Mouse (Mus musculus) heart, embryonic 16.5 days (tissue): Measurements from ENCODE around the gene Vmn1r165. TPM values are rescaled to one million over a fixed set of nuclear protein-coding genes. Genes with fewer than 3 reads are reported as not detected.
"Not testable (repeated sequence)": the region's sequence is repeated elsewhere in the genome, so short reads cannot be mapped to it uniquely, and the experiment has no call there.

ENCODE experiments used
- ATAC-seq: fragments of 200-750 bp; cut with Nextera tagmentation; replicated peaks from 2 replicates; pipeline ENCODE4 v1.8.0; 2017; ENCODE audit warnings: moderate number of reproducible peaks; ENCODE audit not compliant: insufficient read depth, low FRiP score; ENCODE audit errors: extremely low read depth
- H3K27ac ChIP-seq: fragments of 300-500 bp; sonication (generic); 2 replicates; pipeline ENCODE4 v1.5.1; 2014; ENCODE audit warnings: mild to moderate bottlenecking, low read length, control low read depth, moderate library complexity
- H3K27me3 ChIP-seq: fragments of 300-500 bp; sonication (generic); 2 replicates; pipeline ENCODE4 v1.6.1; 2014; ENCODE audit warnings: low read length, mixed read lengths; ENCODE audit not compliant: control insufficient read depth, insufficient read depth
- H3K36me3 ChIP-seq: fragments of 300-500 bp; sonication (generic); 2 replicates; pipeline ENCODE4 v1.6.1; 2014; ENCODE audit not compliant: control insufficient read depth, insufficient read depth
- H3K4me1 ChIP-seq: fragments of 300-500 bp; sonication (generic); 2 replicates; pipeline ENCODE4 v1.6.1; 2014; ENCODE audit warnings: low read length, mixed read lengths; ENCODE audit not compliant: control insufficient read depth, insufficient read depth
- H3K4me2 ChIP-seq: fragments of 300-500 bp; sonication (generic); 2 replicates; pipeline ENCODE4 v1.6.1; 2014; ENCODE audit warnings: low read depth, mild to moderate bottlenecking, control low read depth, low read length
- H3K4me3 ChIP-seq: fragments of 300-500 bp; sonication (generic); 2 replicates; pipeline ENCODE4 v1.5.1; 2014; ENCODE audit warnings: mild to moderate bottlenecking, control low read depth, low read length
- H3K9ac ChIP-seq: fragments of 300-500 bp; sonication (generic); 2 replicates; pipeline ENCODE4 v1.6.1; 2014; ENCODE audit warnings: low read length, control low read depth
- H3K9me3 ChIP-seq: fragments of 300-500 bp; sonication (generic); replicated peaks from 2 replicates; pipeline ENCODE4 v1.6.1; 2016; ENCODE audit warnings: low read length; ENCODE audit not compliant: control insufficient read depth
- WGBS: fragments of 180-500 bp; shearing (Covaris S2); extraction: QIAGEN DNeasy Blood & Tissue Kit; methylation state at CpG from one replicate; pipeline ENCODE4 v1.1.7; 2014; 5-methylcytosine and 5-hydroxymethylcytosine counted together
- polyA plus RNA-seq: library from polyadenylated mRNA; unstranded; fragments of >200 nt; fragmentation: Nextera tagmentation; extraction: Ambion mirVana; gene quantifications from 2 replicates; pipeline ENCODE4 v1.2.1, GENCODE M21; 2015

Gene Vmn1r165
- polyA plus RNA-seq = not detected in 2 replicates

DNA sequence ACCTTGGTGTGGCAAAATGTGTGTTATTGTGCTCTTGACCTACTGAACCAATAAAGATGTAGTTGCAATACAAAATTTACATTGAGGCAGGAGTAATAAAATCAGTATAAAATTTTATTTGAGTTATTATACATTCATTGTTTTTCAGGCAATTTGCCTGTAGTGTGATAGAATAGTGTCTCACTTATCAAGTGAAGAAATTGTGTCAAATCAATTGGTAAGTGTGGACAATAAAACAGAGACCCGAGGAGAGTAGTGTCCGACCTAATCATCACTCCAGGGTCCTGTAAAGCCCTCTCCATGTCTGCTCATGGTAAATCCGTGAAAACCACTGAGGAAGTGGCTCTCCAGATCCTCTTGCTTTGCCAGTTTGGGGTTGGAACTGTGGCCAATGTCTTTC is at the start of gene Vmn1r165:
TSS of gene Vmn1r165 (plus strand) at position 301 of the 400 bp plus-strand sequence.
- not testable (repeated sequence) for H3K4me3 ChIP-seq, ATAC-seq, H3K4me1 ChIP-seq, H3K36me3 ChIP-seq, H3K9ac ChIP-seq, H3K27me3 ChIP-seq, H3K9me3 ChIP-seq, H3K4me2 ChIP-seq, H3K27ac ChIP-seq
- no CpG with 5 or more reads among the region's 3 CpGs for WGBS

GRCm38 (mm10) chr7:23251582-23251981 is 34.5 kb downstream of the Vmn1r165 start, which contains the start of gene Vmn1r166:
Gene Vmn1r166, minus strand, starts transcription at chr7:23251682.
- not testable (repeated sequence) for ATAC-seq, H3K9me3 ChIP-seq, H3K27me3 ChIP-seq, H3K4me3 ChIP-seq, H3K27ac ChIP-seq, H3K4me1 ChIP-seq, H3K9ac ChIP-seq, H3K36me3 ChIP-seq, H3K4me2 ChIP-seq
- WGBS = no CpG with 5 or more reads among the region's 2 CpGs

Other genes starting within 250 kb of the Vmn1r165 start
- gene Gm4214, start 232.7 kb upstream of the Vmn1r165 start, polyA plus RNA-seq = not detected in 2 replicates
- not detected in 2 replicates for gene Gm4216, start 197.4 kb upstream of the Vmn1r165 start, polyA plus RNA-seq
- not detected in 2 replicates for gene Vmn1r163, start 161.8 kb upstream of the Vmn1r165 start, polyA plus RNA-seq
- gene Gm8720, start 149.9 kb upstream of the Vmn1r165 start, polyA plus RNA-seq = not detected in 2 replicates
- gene Gm10662, start 72.9 kb upstream of the Vmn1r165 start, polyA plus RNA-seq = not detected in 2 replicates
- gene Vmn1r166, start 34.4 kb downstream of the Vmn1r165 start, polyA plus RNA-seq = not detected in 2 replicates
- not detected in 2 replicates for gene Gm6902, start 61.6 kb downstream of the Vmn1r165 start, polyA plus RNA-seq
- gene Nlrp4e, start 83.9 kb downstream of the Vmn1r165 start, polyA plus RNA-seq = not detected in 2 replicates
- not detected in 2 replicates for gene Nlrp5, start 168.6 kb downstream of the Vmn1r165 start, polyA plus RNA-seq